Mouse (Mus musculus): ENCODE measurements around the gene Tceanc.

GRCm38 (mm10) chrX:166565983-166566382, 47.6 kb upstream of the Tceanc start:
- no peak for TF ChIP-seq POLR2A (IDR thresholded peaks at IDR 0.05; ENCODE audit: borderline replicate concordance, control insufficient read depth, low read depth, low read length)
- no peak for TF ChIP-seq CTCF (IDR thresholded peaks at IDR 0.05; ENCODE audit: control insufficient read depth, insufficient read depth, low read length)
